Mouse (Mus musculus): ENCODE measurements around the gene Tuba1a.

DNA sequence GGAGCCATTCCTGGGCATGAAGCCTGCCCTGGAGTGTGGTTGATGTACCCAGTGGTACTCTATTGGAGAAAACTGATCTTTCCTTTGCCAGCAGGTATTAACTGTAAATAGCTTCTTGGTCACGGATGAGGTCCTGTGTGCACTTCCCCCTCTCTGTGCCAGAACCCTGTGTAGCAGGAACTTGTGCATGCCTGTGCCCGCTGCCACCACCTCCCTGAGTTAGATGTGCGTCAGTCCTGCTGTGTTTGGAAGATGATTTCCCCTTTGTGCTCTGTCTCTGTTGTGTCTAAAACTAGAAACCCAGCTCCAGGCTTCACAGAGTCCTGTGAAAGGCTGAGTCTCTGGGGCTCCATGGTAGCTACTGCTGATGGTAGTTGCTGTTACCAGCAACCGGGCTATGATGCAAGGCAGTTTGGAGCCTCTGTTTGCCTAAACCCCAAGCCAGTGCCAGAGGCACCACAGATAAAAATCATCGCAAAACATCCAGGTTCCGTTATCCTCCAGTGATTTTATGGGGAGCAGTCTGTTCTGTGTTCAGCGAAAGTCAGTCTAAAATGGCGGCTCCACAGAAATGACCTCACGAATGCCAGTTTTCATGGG, 19.6 kb upstream of the Tuba1a start:
- no peak for TF ChIP-seq CTCF (IDR thresholded peaks at IDR 0.05; ENCODE audit: extremely low read depth, insufficient read depth, insufficient read length, insufficient replicate concordance)
- no peak for TF ChIP-seq POLR2A (IDR thresholded peaks at IDR 0.05; ENCODE audit: low read depth, low read length)
